Mouse (Mus musculus) heart, embryonic 13.5 days (tissue): ENCODE data around the gene Txndc15. TPM values are rescaled to one million over a fixed set of nuclear protein-coding genes. Genes with fewer than 3 reads are reported as not detected.

Source experiments
- ATAC-seq: fragments of 200-750 bp; cut with Nextera tagmentation; 2 replicates; pipeline ENCODE4 v1.8.0; 2017; ENCODE audit warnings: moderate TSS enrichment; ENCODE audit not compliant: insufficient number of reproducible peaks, low FRiP score, low TSS enrichment; ENCODE audit errors: extremely low read depth
- H3K27ac ChIP-seq: fragments of 300-500 bp; sonication (generic); replicated peaks from 2 replicates; pipeline ENCODE4 v1.5.1; 2015; ENCODE audit warnings: moderate library complexity, mild to moderate bottlenecking, inconsistent platforms
- H3K27me3 ChIP-seq: fragments of 300-500 bp; sonication (generic); replicated peaks from 2 replicates; pipeline ENCODE4 v1.6.1; 2015; ENCODE audit warnings: mild to moderate bottlenecking, inconsistent platforms
- H3K36me3 ChIP-seq: fragments of 300-500 bp; sonication (generic); 2 replicates; pipeline ENCODE4 v1.6.1; 2015; ENCODE audit warnings: mild to moderate bottlenecking, inconsistent platforms
- H3K4me1 ChIP-seq: fragments of 300-500 bp; sonication (generic); 2 replicates; pipeline ENCODE4 v1.6.1; 2015; ENCODE audit warnings: inconsistent platforms
- H3K4me2 ChIP-seq: fragments of 300-500 bp; sonication (generic); 2 replicates; pipeline ENCODE4 v1.6.1; 2015; ENCODE audit warnings: inconsistent platforms, mild to moderate bottlenecking, moderate library complexity
- H3K4me3 ChIP-seq: fragments of 300-500 bp; sonication (generic); 2 replicates; pipeline ENCODE4 v1.5.1; 2015; ENCODE audit warnings: moderate library complexity, mild to moderate bottlenecking, inconsistent platforms
- H3K9ac ChIP-seq: fragments of 300-500 bp; sonication (generic); 2 replicates; pipeline ENCODE4 v1.6.1; 2015; ENCODE audit warnings: inconsistent platforms, mild to moderate bottlenecking, moderate library complexity
- H3K9me3 ChIP-seq: fragments of 300-500 bp; sonication (generic); 2 replicates; pipeline ENCODE4 v1.6.1; 2016; ENCODE audit warnings: inconsistent platforms
- WGBS: fragments of 180-500 bp; shearing (Covaris S2); methylation state at CpG from one replicate; pipeline ENCODE4 v1.1.7; 2015; ENCODE audit warnings: mixed read lengths; 5-methylcytosine and 5-hydroxymethylcytosine counted together
- polyA plus RNA-seq: library from polyadenylated mRNA; unstranded; fragments of >200 nt; fragmentation: Nextera tagmentation; extraction: Ambion mirVana; gene quantifications from 2 replicates; pipeline ENCODE4 v1.2.1, GENCODE M21; 2015

Gene Txndc15
- polyA plus RNA-seq, 1 experiment from 2014 or later: 57.1 TPM

- Histone ChIP-seq H3K9ac (no peak overlapping the region), H3K4me2 (no peak overlapping the region), H3K36me3 (peaks cover 3% of the 10 kb centered on the region; the same call in 1 of the 2 replicates), H3K4me1 (no peaks in the 10 kb centered on the region), H3K9me3 (no peaks in the 10 kb centered on the region), H3K27me3 (no peaks in the 10 kb centered on the region), H3K27ac (no peak overlapping the region), H3K4me3 (no peak overlapping the region)
- 74% methylated on average over 2 of the region's 2 CpGs for whole genome bisulfite sequencing
- ATAC-seq: no peak
These were observed 17.7 kb downstream of the Txndc15 start for GRCm38 (mm10) chr13:55732121-55732520.

- H3K4me1 ChIP-seq: no peaks in the 10 kb centered on the region
- no peak overlapping the region for H3K4me3 ChIP-seq
- H3K27ac ChIP-seq: no peak overlapping the region
- ATAC-seq: no peak
- WGBS: 86% methylated on average over 22 of the region's 22 CpGs
- no peaks in the 10 kb centered on the region for H3K9me3 ChIP-seq
- H3K36me3 ChIP-seq: peaks cover 3% of the 10 kb centered on the region; the same call in 1 of the 2 replicates
- H3K27me3 ChIP-seq: no peaks in the 10 kb centered on the region
- no peak overlapping the region for H3K9ac ChIP-seq
- no peak overlapping the region for H3K4me2 ChIP-seq
These were observed 19.4 kb downstream of the Txndc15 start for GRCm38 (mm10) chr13:55733628-55734502.

- H3K9me3 ChIP-seq: no peaks in the 10 kb centered on the region
- no peak overlapping the region for H3K9ac ChIP-seq
- no peak overlapping the region for H3K4me2 ChIP-seq
- no peak overlapping the region for H3K27ac ChIP-seq
- H3K4me1 ChIP-seq: no peaks in the 10 kb centered on the region
- ATAC-seq: no peak
- 80% methylated on average over 8 of the region's 8 CpGs for WGBS
- H3K36me3 ChIP-seq: peaks cover 3% of the 10 kb centered on the region; the same call in 1 of the 2 replicates
- H3K27me3 ChIP-seq: no peaks in the 10 kb centered on the region
- no peak overlapping the region for H3K4me3 ChIP-seq
These were observed 23.4 kb downstream of the Txndc15 start for GRCm38 (mm10) chr13:55737885-55738284.

- Histone ChIP-seq H3K27me3 (no peaks in the 10 kb centered on the region), H3K9me3 (no peaks in the 10 kb centered on the region), H3K36me3 (peaks cover 12% of the 10 kb centered on the region; the same call in 1 of the 2 replicates), H3K27ac (no peak overlapping the region), H3K4me3 (no peak overlapping the region), H3K4me2 (no peak overlapping the region), H3K4me1 (no peaks in the 10 kb centered on the region), H3K9ac (0 out of 2 replicates have a peak overlapping the region, but pooled peaks have one; percentile 33)
- no peak for ATAC-seq
- WGBS: 60% methylated on average over 8 of the region's 8 CpGs
These were observed 27.9 kb downstream of the Txndc15 start for GRCm38 (mm10) chr13:55742306-55742705.

- Histone ChIP-seq H3K9ac (no peak overlapping the region), H3K36me3 (no peaks in the 10 kb centered on the region), H3K4me2 (no peak overlapping the region), H3K4me3 (no peak overlapping the region), H3K27ac (no peak overlapping the region), H3K9me3 (no peaks in the 10 kb centered on the region), H3K4me1 (peaks cover 11% of the 10 kb centered on the region; the same call in 1 of the 2 replicates), H3K27me3 (no peaks in the 10 kb centered on the region)
- 75% methylated on average over 13 of the region's 13 CpGs for WGBS
- no peak for ATAC-seq
These were observed 39.9 kb downstream of the Txndc15 start for GRCm38 (mm10) chr13:55754380-55754779.

GRCm38 (mm10) chr13:55756789-55757188, 42.3 kb downstream of the Txndc15 start:
- Histone ChIP-seq H3K9me3 (no peaks in the 10 kb centered on the region), H3K9ac (peak overlapping the region; percentile 70), H3K4me3 (peak overlapping the region; percentile 21), H3K4me1 (peaks cover 23% of the 10 kb centered on the region), H3K27ac (0 out of 2 replicates have a peak overlapping the region, but pooled peaks have one; percentile 14), H3K36me3 (no peaks in the 10 kb centered on the region), H3K4me2 (peak overlapping the region; percentile 54), H3K27me3 (no peaks in the 10 kb centered on the region)
- 38% methylated on average over 8 of the region's 8 CpGs for WGBS
- ATAC-seq: no peak

GRCm38 (mm10) chr13:55757645-55758044, 43.2 kb downstream of the Txndc15 start:
- no peak for ATAC-seq
- no peak overlapping the region for H3K27ac ChIP-seq
- 91% methylated on average over 6 of the region's 6 CpGs for WGBS

GRCm38 (mm10) chr13:55760576-55760975, 46.1 kb downstream of the Txndc15 start:
- Histone ChIP-seq H3K36me3 (no peaks in the 10 kb centered on the region), H3K4me3 (no peak overlapping the region), H3K27ac (no peak overlapping the region), H3K9me3 (no peaks in the 10 kb centered on the region), H3K27me3 (no peaks in the 10 kb centered on the region), H3K4me1 (peaks cover 28% of the 10 kb centered on the region), H3K9ac (peak overlapping the region; percentile 64), H3K4me2 (peak overlapping the region; percentile 55)
- no peak for ATAC-seq
- WGBS: 60% methylated on average over 10 of the region's 10 CpGs

More at GRCm38 (mm10) chr13:55757645-55758044, 43.2 kb downstream of the Txndc15 start:
- Histone ChIP-seq H3K4me2 (no peak overlapping the region), H3K4me3 (no peak overlapping the region), H3K9me3 (no peaks in the 10 kb centered on the region), H3K27me3 (no peaks in the 10 kb centered on the region), H3K4me1 (peaks cover 23% of the 10 kb centered on the region), H3K36me3 (no peaks in the 10 kb centered on the region), H3K9ac (no peak overlapping the region)

- H3K4me2 ChIP-seq: no peak overlapping the region
- H3K9ac ChIP-seq: no peak overlapping the region
- no peaks in the 10 kb centered on the region for H3K36me3 ChIP-seq
- H3K9me3 ChIP-seq: no peaks in the 10 kb centered on the region
- no peak overlapping the region for H3K27ac ChIP-seq
- H3K4me1 ChIP-seq: peaks cover 25% of the 10 kb centered on the region
- H3K4me3 ChIP-seq: no peak overlapping the region
- ATAC-seq: no peak
- H3K27me3 ChIP-seq: no peaks in the 10 kb centered on the region
- WGBS: 77% methylated on average over 10 of the region's 10 CpGs
These were observed 47.0 kb downstream of the Txndc15 start for GRCm38 (mm10) chr13:55761486-55761885.

GRCm38 (mm10) chr13:55774352-55774751, 59.9 kb downstream of the Txndc15 start:
- WGBS: 83% methylated on average over 7 of the region's 7 CpGs
- peaks cover 15% of the 10 kb centered on the region; the same call in 1 of the 2 replicates for H3K36me3 ChIP-seq
- H3K4me2 ChIP-seq: no peak overlapping the region
- no peak for ATAC-seq
- no peaks in the 10 kb centered on the region for H3K9me3 ChIP-seq
- H3K4me3 ChIP-seq: no peak overlapping the region
- H3K9ac ChIP-seq: no peak overlapping the region
- peaks cover 7% of the 10 kb centered on the region for H3K4me1 ChIP-seq
- H3K27ac ChIP-seq: no peak overlapping the region
- no peaks in the 10 kb centered on the region for H3K27me3 ChIP-seq

GRCm38 (mm10) chr13:55775056-55775455, 60.6 kb downstream of the Txndc15 start:
- H3K27me3 ChIP-seq: no peaks in the 10 kb centered on the region
- no peak for ATAC-seq
- no peak overlapping the region for H3K4me3 ChIP-seq
- H3K36me3 ChIP-seq: peaks cover 15% of the 10 kb centered on the region; the same call in 1 of the 2 replicates
- peaks cover 7% of the 10 kb centered on the region for H3K4me1 ChIP-seq
- H3K9ac ChIP-seq: peak overlapping the region; percentile 58
- H3K4me2 ChIP-seq: no peak overlapping the region
- no peaks in the 10 kb centered on the region for H3K9me3 ChIP-seq
- H3K27ac ChIP-seq: no peak overlapping the region
- 35% methylated on average over 11 of the region's 11 CpGs for WGBS
